Mouse (Mus musculus): ENCODE measurements around the gene Tnfaip8l1. TPM values are rescaled to one million over a fixed set of nuclear protein-coding genes. Genes with fewer than 3 reads are reported as not detected.

Gene Tnfaip8l1
- total and polyA plus RNA-seq, 2 experiments from 2014 or later: 7.1 to 14.4 TPM

DNA sequence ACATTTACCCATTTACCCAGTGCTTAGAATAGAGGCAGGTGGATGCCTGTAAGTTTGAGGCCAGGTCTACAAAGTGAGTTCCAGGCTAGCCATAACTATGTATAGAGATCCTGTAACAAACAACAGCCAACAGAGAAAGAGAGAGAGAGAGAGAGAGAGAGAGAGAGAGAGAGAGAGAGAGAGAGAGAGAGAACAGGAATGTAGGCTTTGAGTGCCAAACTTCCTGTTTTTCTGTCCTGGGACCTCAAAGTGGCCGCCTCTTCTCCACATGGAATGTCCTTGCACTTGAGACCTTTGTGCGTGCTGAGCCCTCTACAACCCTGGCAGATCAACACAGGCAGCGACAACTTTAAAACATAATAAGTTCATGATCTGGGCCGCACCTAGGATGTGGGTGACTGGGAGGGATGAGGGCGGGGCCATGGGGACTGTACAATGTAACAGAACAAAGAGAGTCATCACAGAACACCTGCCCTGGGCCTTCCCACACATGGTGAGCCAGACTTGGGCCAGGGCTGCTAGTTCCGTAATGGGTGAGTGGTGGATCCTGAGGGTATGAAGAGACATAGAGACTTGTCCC lies 1.3 kb downstream of the Tnfaip8l1 start:
- 80% methylated on average over 6 of the region's 6 CpGs for WGBS
- no peaks in the 10 kb centered on the region for H3K36me3 ChIP-seq (ENCODE audit: insufficient read depth, low read length)
- no peak overlapping the region for H3K4me3 ChIP-seq (ENCODE audit: low read length)
- H3K27ac ChIP-seq: no peak overlapping the region
- peaks cover 12% of the 10 kb centered on the region for H3K4me1 ChIP-seq (ENCODE audit: insufficient read depth, low read length)
- no peak for DNase-seq (ENCODE audit: low spot score)
- TF ChIP-seq CTCF (IDR thresholded peaks at IDR 0.05; ENCODE audit: low read depth): no peak
- H3K4me2 ChIP-seq (ENCODE audit: low read depth, low read length): no peak overlapping the region; the same call in 1 of the 2 replicates
- no peak for ATAC-seq
- H3K9ac ChIP-seq (replicated peaks; ENCODE audit: low read length): no peak overlapping the region
- no peaks in the 10 kb centered on the region for H3K27me3 ChIP-seq (ENCODE audit: insufficient read depth, low read length)
- no peaks in the 10 kb centered on the region for H3K9me3 ChIP-seq (ENCODE audit: low read length)

DNA sequence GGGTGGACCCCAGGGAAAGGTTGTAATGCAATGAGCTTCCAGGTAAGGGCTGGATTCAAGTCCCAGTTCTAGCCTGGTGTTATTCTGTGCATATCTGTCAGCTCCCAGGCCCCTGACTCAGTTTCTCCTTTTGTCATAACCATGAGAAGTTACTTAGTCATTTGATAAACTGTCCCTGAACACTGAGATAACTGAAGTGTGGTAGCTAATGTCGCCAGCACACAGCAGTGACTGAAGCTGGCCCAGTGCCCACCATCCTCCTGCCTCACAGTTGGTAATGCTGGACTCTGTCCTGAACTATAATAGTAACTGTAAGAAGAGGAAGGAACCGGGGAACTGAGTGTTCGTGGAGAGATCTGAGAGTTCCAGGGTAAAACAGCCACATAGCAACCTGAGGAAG lies 2.2 kb downstream of the Tnfaip8l1 start:
- DNase-seq (ENCODE audit: low spot score): no peak
- Histone ChIP-seq H3K9ac (replicated peaks; ENCODE audit: low read length) (no peak overlapping the region), H3K36me3 (ENCODE audit: insufficient read depth, low read length) (no peaks in the 10 kb centered on the region), H3K27me3 (ENCODE audit: insufficient read depth, low read length) (no peaks in the 10 kb centered on the region), H3K27ac (no peak overlapping the region), H3K9me3 (ENCODE audit: low read length) (no peaks in the 10 kb centered on the region), H3K4me2 (ENCODE audit: low read depth, low read length) (no peak overlapping the region), H3K4me3 (ENCODE audit: low read length) (no peak overlapping the region), H3K4me1 (ENCODE audit: insufficient read depth, low read length) (peaks cover 12% of the 10 kb centered on the region)
- WGBS: 55% methylated on average over 3 of the region's 3 CpGs
- no peak for ATAC-seq
- no peak for TF ChIP-seq CTCF (IDR thresholded peaks at IDR 0.05; ENCODE audit: low read depth)

DNA sequence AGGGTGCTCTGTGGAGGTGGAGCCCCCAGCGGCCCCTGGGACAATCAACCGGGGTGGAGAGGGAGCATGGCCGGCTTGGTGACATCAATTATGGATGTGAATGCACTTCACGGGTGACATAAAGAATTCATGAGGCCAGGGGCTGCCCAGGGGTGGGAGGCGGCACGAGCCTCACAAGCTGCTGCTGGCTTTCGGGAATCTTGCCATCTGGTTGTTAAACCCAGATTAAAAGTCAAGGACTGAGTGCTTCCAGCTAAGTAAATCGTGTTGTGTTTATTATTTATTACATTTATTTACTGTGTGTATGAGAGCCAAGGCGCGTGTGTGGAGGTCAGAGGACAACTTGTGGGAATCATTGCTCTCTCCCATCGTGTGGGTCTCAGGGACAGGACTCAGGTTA lies 3.4 kb downstream of the Tnfaip8l1 start:
- DNase-seq (ENCODE audit: low spot score) (peak; percentile 30), ATAC-seq (no peak)
- H3K36me3 ChIP-seq (ENCODE audit: insufficient read depth, low read length): no peaks in the 10 kb centered on the region
- H3K27ac ChIP-seq: no peak overlapping the region
- no peak overlapping the region for H3K4me2 ChIP-seq (ENCODE audit: low read depth, low read length)
- peaks cover 12% of the 10 kb centered on the region for H3K4me1 ChIP-seq (ENCODE audit: insufficient read depth, low read length)
- H3K27me3 ChIP-seq (ENCODE audit: insufficient read depth, low read length): no peaks in the 10 kb centered on the region
- H3K9me3 ChIP-seq (ENCODE audit: low read length): no peaks in the 10 kb centered on the region
- H3K9ac ChIP-seq (replicated peaks; ENCODE audit: low read length): no peak overlapping the region
- WGBS: 29% methylated on average over 11 of the region's 11 CpGs
- H3K4me3 ChIP-seq (ENCODE audit: low read length): no peak overlapping the region
- TF ChIP-seq CTCF (IDR thresholded peaks at IDR 0.05; ENCODE audit: low read depth): no peak

DNA sequence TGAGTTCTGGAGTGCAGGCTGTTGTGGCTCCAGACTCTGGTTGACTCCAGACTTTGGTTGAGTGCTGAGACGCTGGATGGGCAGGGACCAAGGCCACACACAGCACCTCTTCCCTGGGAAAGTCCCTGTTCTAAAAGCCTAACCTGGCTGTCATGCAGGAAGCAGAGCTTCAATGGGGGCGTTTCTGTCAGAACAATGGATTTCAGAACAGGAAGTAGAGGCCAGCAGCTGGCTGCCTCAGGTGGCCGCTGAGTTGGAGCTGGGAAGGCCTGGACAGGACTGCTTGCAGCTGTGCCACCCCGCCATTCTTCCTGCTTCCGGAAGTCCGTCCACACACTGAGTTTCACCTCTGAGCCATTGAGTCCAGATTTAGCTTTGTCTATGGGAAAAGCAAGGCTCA lies 7.6 kb downstream of the Tnfaip8l1 start:
- TF ChIP-seq CTCF (IDR thresholded peaks at IDR 0.05; ENCODE audit: low read depth): no peak
- Histone ChIP-seq H3K4me2 (ENCODE audit: low read depth, low read length) (no peak overlapping the region), H3K9ac (replicated peaks; ENCODE audit: low read length) (no peak overlapping the region), H3K4me3 (ENCODE audit: low read length) (no peak overlapping the region), H3K36me3 (ENCODE audit: insufficient read depth, low read length) (no peaks in the 10 kb centered on the region), H3K27me3 (ENCODE audit: insufficient read depth, low read length) (no peaks in the 10 kb centered on the region), H3K4me1 (ENCODE audit: insufficient read depth, low read length) (peaks cover 4% of the 10 kb centered on the region; the same call in 1 of the 2 replicates), H3K27ac (0 out of 2 replicates have a peak overlapping the region, but pooled peaks have one; percentile 22), H3K9me3 (ENCODE audit: low read length) (no peaks in the 10 kb centered on the region)
- 62% methylated on average over 6 of the region's 6 CpGs for WGBS
- ATAC-seq: no peak
- DNase-seq (ENCODE audit: low spot score): no peak

DNA sequence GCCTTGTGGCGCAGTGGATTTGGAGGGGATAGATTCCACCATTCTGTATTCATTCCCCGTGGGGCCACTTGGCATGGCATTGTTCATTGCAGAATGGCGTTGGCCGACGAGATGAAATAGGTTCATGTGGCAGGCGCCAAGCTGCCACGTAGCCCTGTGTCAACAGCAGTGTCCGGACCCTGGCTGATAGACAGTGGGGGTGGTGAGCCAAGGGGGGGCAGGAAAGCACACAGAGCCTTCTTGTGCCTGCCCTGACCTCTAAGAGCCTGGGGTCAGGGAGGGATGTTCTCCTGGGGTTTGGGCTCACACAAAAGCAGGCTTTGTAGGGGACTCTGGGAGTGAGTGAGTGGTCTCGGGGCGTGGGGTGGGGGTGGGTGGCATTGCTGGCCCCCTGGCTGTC lies 8.4 kb downstream of the Tnfaip8l1 start:
- Histone ChIP-seq H3K9ac (replicated peaks; ENCODE audit: low read length) (no peak overlapping the region), H3K27me3 (ENCODE audit: insufficient read depth, low read length) (no peaks in the 10 kb centered on the region), H3K4me2 (ENCODE audit: low read depth, low read length) (no peak overlapping the region), H3K4me3 (ENCODE audit: low read length) (no peak overlapping the region), H3K27ac (peak overlapping the region; percentile 1; the same call in 1 of the 2 replicates), H3K9me3 (ENCODE audit: low read length) (no peaks in the 10 kb centered on the region), H3K4me1 (ENCODE audit: insufficient read depth, low read length) (peaks cover 3% of the 10 kb centered on the region; the same call in 1 of the 2 replicates), H3K36me3 (ENCODE audit: insufficient read depth, low read length) (no peaks in the 10 kb centered on the region)
- no peak for TF ChIP-seq CTCF (IDR thresholded peaks at IDR 0.05; ENCODE audit: low read depth)
- DNase-seq (ENCODE audit: low spot score) (peak; percentile 46), ATAC-seq (peak; percentile 38; the same call in 1 of the 2 replicates)
- 13% methylated on average over 10 of the region's 10 CpGs for WGBS

DNA sequence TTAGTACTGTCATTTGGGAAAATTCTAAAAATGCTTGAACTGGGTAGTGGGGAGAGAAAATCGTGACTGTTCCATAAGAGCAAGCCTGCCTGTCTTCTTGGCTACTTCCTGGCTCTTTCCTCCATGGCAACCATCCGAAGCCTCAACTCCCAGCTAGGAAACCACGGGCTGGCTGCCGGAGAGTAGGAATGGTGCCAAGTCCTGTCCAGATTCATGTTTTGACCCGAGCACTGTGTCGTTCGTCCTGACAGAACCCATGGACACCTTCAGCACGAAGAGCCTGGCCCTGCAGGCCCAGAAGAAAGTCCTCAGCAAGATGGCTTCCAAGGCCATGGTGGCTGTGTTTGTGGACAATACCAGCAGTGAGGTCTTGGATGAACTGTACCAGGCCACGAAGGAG lies 9.2 kb downstream of the Tnfaip8l1 start:
- no peak for TF ChIP-seq CTCF (IDR thresholded peaks at IDR 0.05; ENCODE audit: low read depth)
- H3K4me2 ChIP-seq (ENCODE audit: low read depth, low read length): no peak overlapping the region
- ATAC-seq: no peak
- no peak overlapping the region for H3K27ac ChIP-seq
- no peaks in the 10 kb centered on the region for H3K4me1 ChIP-seq (ENCODE audit: insufficient read depth, low read length)
- no peak overlapping the region for H3K4me3 ChIP-seq (ENCODE audit: low read length)
- no peaks in the 10 kb centered on the region for H3K9me3 ChIP-seq (ENCODE audit: low read length)
- DNase-seq (ENCODE audit: low spot score): peak; percentile 51
- no peak overlapping the region for H3K9ac ChIP-seq (replicated peaks; ENCODE audit: low read length)
- no peaks in the 10 kb centered on the region for H3K27me3 ChIP-seq (ENCODE audit: insufficient read depth, low read length)
- peaks cover 4% of the 10 kb centered on the region for H3K36me3 ChIP-seq (ENCODE audit: insufficient read depth, low read length)
- 40% methylated on average over 9 of the region's 9 CpGs for WGBS

DNA sequence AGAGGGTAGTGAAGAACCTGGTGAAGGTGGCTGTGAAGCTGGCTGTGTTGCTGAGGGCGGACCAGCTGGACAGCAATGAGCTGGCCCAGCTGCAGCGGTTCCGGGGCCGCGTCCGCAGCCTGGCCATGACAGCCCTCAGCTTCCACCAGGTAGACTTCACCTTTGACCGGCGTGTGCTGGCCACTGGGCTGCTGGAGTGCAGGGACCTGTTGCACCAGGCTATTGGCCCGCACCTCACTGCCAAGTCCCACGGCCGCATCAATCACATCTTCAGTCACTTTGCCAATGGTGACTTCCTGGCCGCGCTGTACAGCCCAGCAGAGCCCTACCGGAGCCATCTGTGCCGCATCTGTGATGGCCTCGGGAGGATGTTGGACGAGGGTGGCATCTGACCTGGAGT lies 9.6 kb downstream of the Tnfaip8l1 start:
- ATAC-seq: no peak
- Histone ChIP-seq H3K4me1 (ENCODE audit: insufficient read depth, low read length) (no peaks in the 10 kb centered on the region), H3K9me3 (ENCODE audit: low read length) (no peaks in the 10 kb centered on the region), H3K4me3 (ENCODE audit: low read length) (no peak overlapping the region), H3K27me3 (ENCODE audit: insufficient read depth, low read length) (no peaks in the 10 kb centered on the region), H3K9ac (replicated peaks; ENCODE audit: low read length) (no peak overlapping the region), H3K27ac (no peak overlapping the region), H3K36me3 (ENCODE audit: insufficient read depth, low read length) (peaks cover 8% of the 10 kb centered on the region), H3K4me2 (ENCODE audit: low read depth, low read length) (no peak overlapping the region)
- TF ChIP-seq CTCF (IDR thresholded peaks at IDR 0.05; ENCODE audit: low read depth): no peak
- DNase-seq (ENCODE audit: low spot score): no peak
- 88% methylated on average over 17 of the region's 17 CpGs for WGBS
